Mouse (Mus musculus) hindbrain, postnatal 0 days (tissue): Measurements from ENCODE around the gene Fam131c. TPM values are rescaled to one million over a fixed set of nuclear protein-coding genes. Genes with fewer than 3 reads are reported as not detected.
A peak's percentile ranks its signal among the peaks of the same experiment; 100 is the strongest.

Experiments used
- ATAC-seq: fragments of 200-750 bp; cut with Nextera tagmentation; 2 replicates; pipeline ENCODE4 v1.8.0; 2017; ENCODE audit warnings: mild to moderate bottlenecking, moderate TSS enrichment, moderate library complexity
- DNase-seq: peaks from one replicate; pipeline ENCODE4 v3.0.0-alpha.2; 2015; ENCODE audit warnings: low spot score
- H3K27ac ChIP-seq: fragments of 300-500 bp; sonication (generic); 2 replicates; pipeline ENCODE4 v1.5.1; 2014; ENCODE audit warnings: mild to moderate bottlenecking
- H3K27me3 ChIP-seq: fragments of 300-500 bp; sonication (generic); 2 replicates; pipeline ENCODE4 v1.6.1; 2014; ENCODE audit warnings: low read length, mixed read lengths; ENCODE audit not compliant: insufficient read depth
- H3K36me3 ChIP-seq: fragments of 300-500 bp; sonication (generic); 2 replicates; pipeline ENCODE4 v1.6.1; 2014; ENCODE audit warnings: low read length, mixed read lengths; ENCODE audit not compliant: insufficient read depth
- H3K4me1 ChIP-seq: fragments of 300-500 bp; sonication (generic); 2 replicates; pipeline ENCODE4 v1.6.1; 2014; ENCODE audit warnings: antibody characterized with exemption, low read length, mixed read lengths; ENCODE audit not compliant: insufficient read depth
- H3K4me2 ChIP-seq: fragments of 300-500 bp; sonication (generic); 2 replicates; pipeline ENCODE4 v1.6.1; 2014; ENCODE audit warnings: low read depth, mild to moderate bottlenecking, low read length, moderate library complexity, mixed read lengths
- H3K4me3 ChIP-seq: fragments of 300-500 bp; sonication (generic); 2 replicates; pipeline ENCODE4 v1.5.1; 2014; ENCODE audit warnings: low read length
- H3K9ac ChIP-seq: fragments of 300-500 bp; sonication (generic); replicated peaks from 2 replicates; pipeline ENCODE4 v1.6.1; 2014; ENCODE audit warnings: mild to moderate bottlenecking, low read length, moderate library complexity, mixed read lengths
- H3K9me3 ChIP-seq: fragments of 300-500 bp; sonication (generic); 2 replicates; pipeline ENCODE4 v1.6.1; 2016; ENCODE audit warnings: low read length, mixed read lengths
- CTCF ChIP-seq: IDR thresholded peaks from 2 replicates; pipeline ENCODE4 v1.5.1; 2016; ENCODE audit warnings: antibody characterized with exemption, control low read depth, low read depth
- WGBS: fragments of 180-500 bp; shearing (Covaris S2); extraction: QIAGEN DNeasy Blood & Tissue Kit; methylation state at CpG from one replicate; pipeline ENCODE4 v1.1.7; 2014; 5-methylcytosine and 5-hydroxymethylcytosine counted together
- polyA plus RNA-seq: library from polyadenylated mRNA; unstranded; fragments of >200 nt; fragmentation: Nextera tagmentation; extraction: Ambion mirVana; gene quantifications from 2 replicates; pipeline ENCODE4 v1.2.1, GENCODE M21; 2015
- total RNA-seq: library from RNA; depleted of rRNA; stranded (reverse); fragments of >200 nt; gene quantifications from 2 replicates; pipeline ENCODE4 v1.2.3, GENCODE M21; 2014

The Fam131c gene
- total and polyA plus RNA-seq, 2 experiments from 2014 or later, result 46.3 to 95.3 TPM

DNA sequence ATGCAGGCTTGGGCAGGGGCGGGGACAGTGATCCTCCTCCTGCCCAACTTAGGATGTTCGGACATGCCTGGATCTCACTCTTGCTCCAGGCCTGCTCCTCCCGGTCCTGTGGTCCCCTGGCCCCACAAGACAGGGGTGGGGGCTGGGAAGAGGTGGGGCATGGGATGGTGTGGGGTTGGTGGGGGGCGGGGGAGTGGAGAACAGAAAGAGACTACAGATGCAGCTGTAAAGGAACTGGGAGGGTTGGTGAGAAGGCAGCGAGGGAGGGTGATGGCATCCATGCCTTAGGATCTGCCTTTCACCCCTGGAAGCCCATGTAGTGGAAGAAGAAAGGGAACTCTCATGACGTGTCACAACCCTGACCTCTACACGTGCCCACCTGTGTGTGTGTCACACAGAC is 26.5 kb upstream of the Fam131c start:
- 73% methylated on average over 7 of the region's 7 CpGs for WGBS
- no peak for DNase-seq
- no peak for TF ChIP-seq CTCF
- no peaks in the 10 kb centered on the region for H3K9me3 ChIP-seq
- H3K4me3 ChIP-seq, result no peak overlapping the region
- no peak overlapping the region for H3K4me2 ChIP-seq
- H3K27ac ChIP-seq, result no peak overlapping the region
- no peaks in the 10 kb centered on the region for H3K4me1 ChIP-seq
- ATAC-seq, result no peak
- no peak overlapping the region for H3K9ac ChIP-seq
- H3K36me3 ChIP-seq, result no peaks in the 10 kb centered on the region
- no peaks in the 10 kb centered on the region for H3K27me3 ChIP-seq

DNA sequence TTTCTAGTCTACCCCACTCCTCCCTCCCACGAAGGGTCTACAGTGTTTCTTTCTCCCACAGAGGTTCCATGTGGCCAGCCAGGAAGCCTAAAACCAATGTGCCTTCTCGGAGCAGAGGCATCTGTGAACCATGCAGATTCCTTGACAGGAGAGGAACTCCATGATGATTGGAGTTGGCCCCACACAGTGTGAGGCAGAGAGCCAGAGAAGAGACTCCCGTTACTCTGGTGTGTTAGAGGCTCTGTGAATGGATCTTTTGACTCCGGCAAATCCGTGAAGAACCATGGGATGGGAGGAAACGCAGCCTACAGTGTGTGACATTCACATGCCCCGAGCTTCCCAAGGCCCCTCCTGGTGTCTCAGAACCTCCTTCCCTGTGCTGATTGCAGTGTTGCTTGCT is 24.5 kb upstream of the Fam131c start:
- Histone ChIP-seq H3K4me3 (no peak overlapping the region), H3K36me3 (no peaks in the 10 kb centered on the region), H3K4me2 (no peak overlapping the region), H3K9me3 (no peaks in the 10 kb centered on the region), H3K27me3 (no peaks in the 10 kb centered on the region), H3K4me1 (no peaks in the 10 kb centered on the region), H3K9ac (no peak overlapping the region), H3K27ac (peak overlapping the region; percentile 26; the same call in 1 of the 2 replicates)
- WGBS, result 34% methylated on average over 7 of the region's 7 CpGs
- DNase-seq (peak; percentile 61), ATAC-seq (peak; percentile 82)
- TF ChIP-seq CTCF, result no peak

DNA sequence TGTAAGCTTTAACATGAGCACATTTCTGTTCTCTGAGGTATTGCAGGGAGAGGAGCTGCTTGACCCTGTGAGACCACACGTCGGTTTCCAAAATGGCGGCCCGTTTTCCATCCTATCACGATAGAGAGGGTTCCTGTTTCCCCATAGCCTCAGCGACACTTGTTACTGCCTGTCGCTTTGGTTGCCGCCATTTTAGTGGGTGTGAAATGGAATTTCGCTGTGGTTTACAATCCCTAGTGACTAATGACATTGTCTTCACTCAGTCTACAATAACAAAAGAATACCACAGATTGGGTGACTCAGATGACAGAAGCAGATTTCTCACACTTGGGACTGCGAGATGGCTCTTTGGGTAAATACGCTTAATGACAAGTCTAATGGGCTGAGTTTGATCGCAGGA is 22.8 kb upstream of the Fam131c start:
- Histone ChIP-seq H3K4me3 (no peak overlapping the region), H3K9me3 (no peaks in the 10 kb centered on the region), H3K36me3 (no peaks in the 10 kb centered on the region), H3K9ac (no peak overlapping the region), H3K4me1 (no peaks in the 10 kb centered on the region), H3K27ac (no peak overlapping the region), H3K27me3 (no peaks in the 10 kb centered on the region), H3K4me2 (no peak overlapping the region)
- DNase-seq (no peak), ATAC-seq (no peak)
- 94% methylated on average over 12 of the region's 12 CpGs for WGBS
- TF ChIP-seq CTCF, result no peak

DNA sequence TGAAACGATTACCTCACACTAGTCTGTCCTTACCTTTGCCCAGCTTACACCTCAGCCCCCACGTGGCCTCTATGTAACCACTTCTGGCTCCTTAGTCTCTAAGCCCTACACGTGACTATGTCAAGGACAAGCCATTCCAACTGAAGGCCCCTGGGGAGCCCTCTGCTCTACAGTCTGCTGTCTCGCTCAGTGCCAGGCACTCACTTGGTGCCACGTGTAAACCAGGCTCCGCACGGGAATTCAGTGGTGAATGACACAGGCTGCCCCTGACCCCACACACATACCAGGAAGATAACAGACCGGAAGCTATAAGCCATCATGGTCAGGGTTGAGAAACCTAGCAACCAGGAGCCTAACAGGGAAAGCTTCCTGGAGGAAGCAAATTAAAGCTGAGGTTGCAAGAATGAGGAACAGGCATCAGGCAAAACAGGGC is 20.6 kb upstream of the Fam131c start:
- no peak overlapping the region for H3K9ac ChIP-seq
- no peak overlapping the region for H3K4me3 ChIP-seq
- no peaks in the 10 kb centered on the region for H3K4me1 ChIP-seq
- no peaks in the 10 kb centered on the region for H3K36me3 ChIP-seq
- no peak overlapping the region for H3K27ac ChIP-seq
- no peak for ATAC-seq
- DNase-seq, result no peak
- 52% methylated on average over 8 of the region's 8 CpGs for WGBS
- no peaks in the 10 kb centered on the region for H3K9me3 ChIP-seq
- no peak overlapping the region for H3K4me2 ChIP-seq
- TF ChIP-seq CTCF, result no peak
- no peaks in the 10 kb centered on the region for H3K27me3 ChIP-seq

GRCm38 (mm10) chr4:141348616-141349015 is 19.4 kb upstream of the Fam131c start:
- Histone ChIP-seq H3K27me3 (no peaks in the 10 kb centered on the region), H3K36me3 (no peaks in the 10 kb centered on the region), H3K9ac (no peak overlapping the region), H3K4me3 (no peak overlapping the region), H3K9me3 (no peaks in the 10 kb centered on the region), H3K4me2 (no peak overlapping the region), H3K27ac (no peak overlapping the region), H3K4me1 (no peaks in the 10 kb centered on the region)
- TF ChIP-seq CTCF, result no peak
- ATAC-seq (no peak), DNase-seq (no peak)
- 55% methylated on average over 11 of the region's 11 CpGs for WGBS

GRCm38 (mm10) chr4:141350015-141350414 is 18.0 kb upstream of the Fam131c start:
- no peak overlapping the region for H3K9ac ChIP-seq
- H3K9me3 ChIP-seq, result no peaks in the 10 kb centered on the region
- no peaks in the 10 kb centered on the region for H3K27me3 ChIP-seq
- DNase-seq (no peak), ATAC-seq (no peak)
- no peak for TF ChIP-seq CTCF
- H3K4me1 ChIP-seq, result no peaks in the 10 kb centered on the region
- no peak overlapping the region for H3K4me2 ChIP-seq
- WGBS, result 82% methylated on average over 12 of the region's 12 CpGs
- no peak overlapping the region for H3K27ac ChIP-seq
- no peaks in the 10 kb centered on the region for H3K36me3 ChIP-seq
- no peak overlapping the region for H3K4me3 ChIP-seq

- no peak overlapping the region for H3K4me3 ChIP-seq
- no peaks in the 10 kb centered on the region for H3K27me3 ChIP-seq
- no peak for TF ChIP-seq CTCF
- DNase-seq (no peak), ATAC-seq (no peak)
- H3K4me1 ChIP-seq, result no peaks in the 10 kb centered on the region
- WGBS, result 65% methylated on average over 7 of the region's 7 CpGs
- no peaks in the 10 kb centered on the region for H3K9me3 ChIP-seq
- no peak overlapping the region for H3K27ac ChIP-seq
- no peak overlapping the region for H3K9ac ChIP-seq
- no peaks in the 10 kb centered on the region for H3K36me3 ChIP-seq
- no peak overlapping the region for H3K4me2 ChIP-seq
Observed at GRCm38 (mm10) chr4:141351972-141352371, 16.0 kb upstream of the Fam131c start.

- Histone ChIP-seq H3K27me3 (no peaks in the 10 kb centered on the region), H3K36me3 (no peaks in the 10 kb centered on the region), H3K4me3 (no peak overlapping the region), H3K4me2 (no peak overlapping the region), H3K9me3 (no peaks in the 10 kb centered on the region), H3K4me1 (no peaks in the 10 kb centered on the region), H3K9ac (no peak overlapping the region), H3K27ac (no peak overlapping the region)
- ATAC-seq, result no peak
- no peak for DNase-seq
- 86% methylated on average over 5 of the region's 5 CpGs for WGBS
- TF ChIP-seq CTCF, result no peak
Observed at GRCm38 (mm10) chr4:141352986-141353385, 15.0 kb upstream of the Fam131c start.
